Mouse (Mus musculus) heart, postnatal 0 days (tissue): ENCODE data around the gene Atxn1.

Source experiments
- CTCF ChIP-seq: IDR thresholded peaks from 2 replicates; pipeline ENCODE4 v1.5.1; 2016; ENCODE audit warnings: antibody characterized with exemption, control low read depth, low read depth
- EP300 ChIP-seq: IDR thresholded peaks from 2 replicates; pipeline ENCODE4 v1.6.1; 2016; ENCODE audit warnings: antibody characterized with exemption, low read depth

GRCm38 (mm10) chr13:45918006-45918380, 46.8 kb downstream of the Atxn1 start:
- no peak for TF ChIP-seq CTCF
- no peak for TF ChIP-seq EP300
